Mouse (Mus musculus) heart, embryonic 15.5 days (tissue): Measurements from ENCODE around the gene Hbb-bh2. TPM values are rescaled to one million over a fixed set of nuclear protein-coding genes. Genes with fewer than 3 reads are reported as not detected.

ENCODE experiments used
- polyA plus RNA-seq: library from polyadenylated mRNA; unstranded; fragments of >200 nt; fragmentation: Nextera tagmentation; extraction: Ambion mirVana; gene quantifications from 2 replicates; pipeline ENCODE4 v1.2.1, GENCODE M21; 2015

Gene Hbb-bh2
- polyA plus RNA-seq, 1 experiment from 2014 or later = not detected

Other genes with a start within 250 kb of the Hbb-bh2 start
- gene Olfr619, start 239.9 kb downstream of the Hbb-bh2 start, polyA plus RNA-seq = not detected in 2 replicates
- not detected in 2 replicates for gene Olfr620, start 228.0 kb downstream of the Hbb-bh2 start, polyA plus RNA-seq
- not detected in 2 replicates for gene Olfr622, start 197.8 kb downstream of the Hbb-bh2 start, polyA plus RNA-seq
- gene Olfr623, start 176.8 kb downstream of the Hbb-bh2 start, polyA plus RNA-seq = not detected in 2 replicates
- 0.03 TPM in 2 replicates for gene Olfr624, start 169.3 kb downstream of the Hbb-bh2 start, polyA plus RNA-seq
- gene Olfr625-ps1, start 157.8 kb downstream of the Hbb-bh2 start, polyA plus RNA-seq = not detected in 2 replicates
- gene Olfr243, start 125.8 kb downstream of the Hbb-bh2 start, polyA plus RNA-seq = not detected in 2 replicates
- not detected in 2 replicates for gene Olfr628, start 110.1 kb downstream of the Hbb-bh2 start, polyA plus RNA-seq
- gene Olfr629, start 95.6 kb downstream of the Hbb-bh2 start, polyA plus RNA-seq = not detected in 2 replicates
- gene Olfr630, start 83.2 kb downstream of the Hbb-bh2 start, polyA plus RNA-seq = not detected in 2 replicates
- not detected in 2 replicates for gene Olfr69, start 68.9 kb downstream of the Hbb-bh2 start, polyA plus RNA-seq
- gene Olfr68, start 60.8 kb downstream of the Hbb-bh2 start, polyA plus RNA-seq = not detected in 2 replicates
- not detected in 2 replicates for gene Olfr67, start 48.7 kb downstream of the Hbb-bh2 start, polyA plus RNA-seq
- gene Hbb-bt, start 26.5 kb downstream of the Hbb-bh2 start, polyA plus RNA-seq = 13,914 and 14,622 TPM in 2 replicates
- 40,231 and 44,289 TPM in 2 replicates for gene Hbb-bs, start 12.4 kb downstream of the Hbb-bh2 start, polyA plus RNA-seq
- 7.6 and 12.8 TPM in 2 replicates for gene Hbb-bh1, start 2.6 kb upstream of the Hbb-bh2 start, polyA plus RNA-seq
- gene Hbb-y, start 12.7 kb upstream of the Hbb-bh2 start, polyA plus RNA-seq = 765 and 1,617 TPM in 2 replicates
- not detected in 2 replicates for gene Olfr66, start 45.7 kb upstream of the Hbb-bh2 start, polyA plus RNA-seq
- not detected in 2 replicates for gene Olfr64, start 54.0 kb upstream of the Hbb-bh2 start, polyA plus RNA-seq
- not detected in 2 replicates for gene Olfr65, start 63.0 kb upstream of the Hbb-bh2 start, polyA plus RNA-seq
- not detected in 2 replicates for gene Olfr631, start 88.3 kb upstream of the Hbb-bh2 start, polyA plus RNA-seq
- gene Olfr632, start 93.8 kb upstream of the Hbb-bh2 start, polyA plus RNA-seq = not detected in 2 replicates
- not detected in 2 replicates for gene Olfr633, start 103.9 kb upstream of the Hbb-bh2 start, polyA plus RNA-seq
- not detected in 2 replicates for gene Olfr635, start 130.6 kb upstream of the Hbb-bh2 start, polyA plus RNA-seq
- not detected in 2 replicates for gene Olfr638, start 158.2 kb upstream of the Hbb-bh2 start, polyA plus RNA-seq
- not detected in 2 replicates for gene Olfr639, start 176.8 kb upstream of the Hbb-bh2 start, polyA plus RNA-seq
- not detected in 2 replicates for gene Olfr640, start 185.1 kb upstream of the Hbb-bh2 start, polyA plus RNA-seq
- gene Olfr641, start 194.9 kb upstream of the Hbb-bh2 start, polyA plus RNA-seq = not detected in 2 replicates
- gene Olfr642, start 212.1 kb upstream of the Hbb-bh2 start, polyA plus RNA-seq = not detected in 2 replicates
- not detected in 2 replicates for gene 4930516K23Rik, start 220.9 kb upstream of the Hbb-bh2 start, polyA plus RNA-seq
- gene Olfr644, start 231.3 kb upstream of the Hbb-bh2 start, polyA plus RNA-seq = not detected in 2 replicates
- not detected in 2 replicates for gene Olfr645, start 244.9 kb upstream of the Hbb-bh2 start, polyA plus RNA-seq